Mouse (Mus musculus): ENCODE measurements around the gene Nat8f6. TPM values are rescaled to one million over a fixed set of nuclear protein-coding genes. Genes with fewer than 3 reads are reported as not detected.
A peak's percentile ranks its signal among the peaks of the same experiment; 100 is the strongest.
"Not testable (repeated sequence)": the region's sequence is repeated elsewhere in the genome, so short reads cannot be mapped to it uniquely, and the experiment has no call there.

Gene Nat8f6
- total RNA-seq (2021): under 1 TPM; 0.48 to 0.87 TPM
- long read RNA-seq: 0 reads

DNA sequence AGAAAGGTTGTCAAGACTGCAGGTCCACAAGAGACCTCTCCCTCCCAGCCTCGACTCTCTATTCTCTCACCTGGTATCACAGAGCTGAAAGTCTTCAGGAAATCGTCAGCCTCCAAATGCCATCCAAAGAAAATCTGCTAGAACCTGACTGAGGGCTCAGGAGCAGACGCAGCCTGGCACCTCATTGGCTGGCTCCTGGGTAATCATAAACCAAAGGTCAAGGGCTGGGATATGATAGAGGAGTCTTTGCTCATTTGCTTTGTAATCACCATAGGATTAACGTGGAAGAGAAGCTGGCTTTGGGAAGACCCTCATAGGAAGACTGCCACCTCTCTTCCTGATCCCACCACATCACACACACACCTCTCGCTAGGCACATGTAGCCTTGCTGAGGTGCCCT lies at the start of gene Nat8f6, which contains the start of gene Nat8f5:
Nat8f6 (minus strand) TSS at position 118 of the 400 bp plus-strand sequence.
Nat8f5 (minus strand) TSS at position 136 of the 400 bp plus-strand sequence.
- no peak for DNase-seq (ENCODE audit: low spot score in 2 of 2)

DNA sequence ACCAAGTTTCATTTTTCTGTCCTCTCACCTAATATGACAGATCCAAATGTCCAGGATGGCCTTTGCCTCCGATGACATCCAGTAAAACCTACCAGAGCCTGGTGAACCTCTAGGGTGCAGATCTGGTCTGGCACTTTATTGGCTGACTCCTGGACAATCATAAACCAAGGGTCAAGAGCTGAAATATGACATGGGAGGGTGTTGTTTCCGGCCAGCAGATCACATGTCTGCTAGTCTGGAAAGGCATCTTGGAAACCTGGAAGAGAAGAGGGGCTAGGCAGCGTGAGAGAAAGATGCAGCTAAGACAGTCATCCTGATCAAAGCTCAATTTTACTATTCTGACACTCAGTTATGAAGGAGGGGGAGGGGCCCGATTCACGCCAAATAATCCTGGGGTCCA lies 48.3 kb upstream of the Nat8f6 start, which contains the start of gene Nat8f2:
Nat8f2 (minus strand) TSS at position 153 of the 400 bp plus-strand sequence.
- not testable (repeated sequence) for DNase-seq (ENCODE audit: low spot score in 2 of 2)

DNA sequence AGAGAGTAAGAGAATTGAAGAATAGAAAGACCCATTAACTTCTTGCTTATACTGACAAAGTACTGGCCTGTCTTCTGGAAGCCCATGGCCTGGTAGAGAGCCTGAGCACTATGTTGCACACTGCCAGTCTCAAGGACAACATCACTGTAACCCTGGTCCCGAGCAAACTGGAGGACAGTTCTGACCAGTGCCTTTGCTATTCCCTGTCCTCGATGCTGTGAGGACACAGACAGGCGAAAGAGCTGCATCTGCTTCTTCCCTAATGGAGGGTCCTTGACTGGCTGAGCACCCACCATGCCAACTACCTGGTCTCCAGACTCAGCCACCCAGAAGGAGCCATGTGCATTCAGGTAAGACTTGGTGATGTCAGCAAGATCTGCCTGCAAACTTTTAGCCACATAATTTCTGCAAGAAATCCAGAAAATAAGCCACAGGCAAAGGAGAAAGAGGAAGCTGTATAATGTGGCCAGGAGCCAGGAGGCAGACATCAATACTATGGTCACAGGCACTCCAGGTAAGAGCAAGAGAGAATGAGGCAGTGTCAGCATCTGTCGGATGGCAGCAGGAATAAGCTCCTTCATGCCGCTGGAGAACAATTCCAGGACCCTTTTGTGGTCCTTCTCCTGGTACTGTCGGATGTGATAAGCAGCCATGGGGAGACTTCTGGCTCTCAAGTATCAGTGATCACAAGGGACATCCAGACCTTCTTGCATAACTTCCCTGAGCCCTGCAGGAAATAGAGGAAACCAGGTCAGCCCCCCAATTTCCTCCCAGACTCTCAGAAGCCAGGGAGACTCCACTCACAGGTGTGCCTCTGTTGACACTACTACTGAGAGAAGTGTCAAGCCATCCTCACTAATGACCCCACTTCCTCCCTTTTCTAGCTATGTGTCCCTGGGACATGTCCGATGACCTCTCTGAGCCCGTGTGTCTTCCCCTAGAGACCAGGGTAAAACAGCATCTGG lies 47.3 kb upstream of the Nat8f6 start:
- no peak for DNase-seq (ENCODE audit: low spot score in 2 of 2)

DNA sequence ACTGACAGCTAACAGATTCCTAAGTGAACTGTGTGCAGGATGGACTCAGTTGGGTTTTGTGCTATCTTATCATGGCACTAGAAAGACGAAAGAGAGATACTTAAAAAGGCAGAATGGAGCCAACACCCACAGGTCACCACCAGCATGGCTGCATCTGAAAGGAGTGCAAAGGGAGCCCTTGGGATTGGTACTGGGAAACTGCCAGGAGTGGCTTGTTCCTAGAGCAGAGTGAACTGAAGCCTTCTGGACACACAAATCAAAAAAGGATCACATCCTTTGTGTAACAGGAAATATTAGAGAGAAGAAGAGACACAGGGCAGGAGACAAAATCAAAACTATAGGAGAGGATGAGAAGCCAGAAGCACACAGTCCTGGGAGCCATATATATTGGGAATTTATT lies 46.2 kb upstream of the Nat8f6 start:
- DNase-seq (ENCODE audit: low spot score in 2 of 2): not testable (repeated sequence)

GRCm38 (mm10) chr6:85866166-85866565 lies 45.4 kb upstream of the Nat8f6 start:
- not testable (repeated sequence) for DNase-seq (ENCODE audit: low spot score in 2 of 2)

- DNase-seq (ENCODE audit: low spot score in 2 of 2): peak; percentile 40 to 47
Observed at GRCm38 (mm10) chr6:85864900-85865639, 44.3 kb upstream of the Nat8f6 start.

- DNase-seq (ENCODE audit: low spot score in 2 of 2): no peak
Observed at GRCm38 (mm10) chr6:85863840-85864239, 43.1 kb upstream of the Nat8f6 start.

- DNase-seq (ENCODE audit: low spot score in 2 of 2): no peak
Observed at GRCm38 (mm10) chr6:85863136-85863535, 42.4 kb upstream of the Nat8f6 start.

DNA sequence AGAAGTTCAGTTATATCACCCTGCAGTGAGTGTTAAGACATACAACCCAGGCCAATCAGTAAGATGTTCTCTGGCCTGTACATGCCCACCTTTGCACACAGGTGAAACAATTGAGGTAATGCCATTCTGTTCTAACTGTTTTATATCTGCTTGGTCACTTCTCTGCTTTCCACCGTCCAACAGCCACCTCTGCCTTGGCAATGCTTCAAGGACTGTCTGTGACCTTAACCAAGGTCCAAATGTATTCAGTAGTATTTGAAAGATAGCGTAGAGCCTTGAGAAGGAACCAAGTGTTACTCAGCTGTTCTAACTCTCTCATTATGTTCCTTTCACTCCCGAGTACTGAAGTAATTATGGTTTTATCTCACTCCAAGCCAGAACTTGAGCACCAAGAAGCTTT lies 41.8 kb upstream of the Nat8f6 start:
- no peak for DNase-seq (ENCODE audit: low spot score in 2 of 2)

DNA sequence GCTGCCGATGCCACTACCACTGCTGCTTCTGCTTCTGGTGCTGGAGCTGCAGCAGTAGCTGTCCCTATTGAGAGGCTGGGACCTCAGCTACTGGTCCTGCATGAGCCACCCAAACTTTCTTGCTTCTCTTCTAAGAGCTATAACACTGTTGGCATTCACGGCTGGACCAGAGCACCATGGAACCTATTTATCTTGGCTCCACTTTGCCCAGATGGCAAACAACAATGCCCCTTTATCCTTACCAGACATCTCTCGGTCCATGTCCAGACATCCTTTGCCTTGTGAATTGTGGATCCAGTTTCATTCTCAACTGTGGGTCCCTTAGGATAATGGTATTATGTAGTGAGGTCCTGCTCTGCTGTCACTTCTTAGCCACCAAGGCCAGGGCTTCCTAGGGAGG lies 40.5 kb upstream of the Nat8f6 start:
- DNase-seq (ENCODE audit: low spot score in 2 of 2): no peak

- DNase-seq (ENCODE audit: low spot score in 2 of 2): peak; percentile 68 to 76
Observed at GRCm38 (mm10) chr6:85856194-85856678, 35.5 kb upstream of the Nat8f6 start.

- DNase-seq (ENCODE audit: low spot score in 2 of 2): no peak
Observed at GRCm38 (mm10) chr6:85853481-85853880, 32.7 kb upstream of the Nat8f6 start.

GRCm38 (mm10) chr6:85851062-85851773 lies 30.5 kb upstream of the Nat8f6 start:
- DNase-seq (ENCODE audit: low spot score in 2 of 2): no peak

GRCm38 (mm10) chr6:85849240-85849639 lies 28.5 kb upstream of the Nat8f6 start:
- DNase-seq (ENCODE audit: low spot score in 2 of 2): no peak

DNA sequence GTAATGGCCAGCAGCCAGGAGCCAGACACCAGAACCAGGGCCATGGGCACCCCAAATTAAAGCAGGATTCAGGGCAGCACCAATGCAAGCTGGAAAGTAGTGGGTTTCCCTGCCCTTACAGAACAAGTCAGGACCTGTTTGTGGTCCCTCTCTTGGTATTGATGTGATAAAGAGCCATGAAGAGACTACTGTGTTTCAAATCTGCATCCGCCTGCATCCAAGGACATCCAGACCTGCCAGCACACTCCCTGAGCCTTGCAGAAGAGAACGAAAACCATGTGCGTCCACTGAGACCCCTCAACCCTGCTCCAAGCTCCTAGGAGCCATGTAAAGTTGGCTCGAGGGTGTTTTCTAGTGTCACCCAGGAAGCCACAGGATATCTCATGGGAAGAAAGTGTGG lies 27.4 kb upstream of the Nat8f6 start:
- DNase-seq (ENCODE audit: low spot score in 2 of 2): no peak

DNA sequence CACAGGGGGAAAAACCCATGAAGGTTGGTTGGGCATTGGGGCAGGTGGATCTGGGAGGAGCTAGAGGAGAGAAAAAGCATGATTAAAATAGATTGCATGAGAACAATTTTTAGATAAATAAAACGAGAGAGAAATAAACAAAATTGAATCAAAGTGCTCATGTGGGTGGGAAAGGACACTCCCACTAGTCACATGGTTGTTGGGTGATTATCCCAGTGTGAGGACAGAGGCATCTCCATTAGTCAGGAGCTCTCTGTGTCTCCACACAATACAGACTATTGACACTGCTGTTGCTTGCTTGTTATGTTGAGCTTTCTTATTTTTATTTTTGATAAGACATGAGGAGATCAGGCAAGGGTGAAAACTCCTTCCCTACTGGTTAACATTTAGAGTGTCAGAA lies 26.2 kb upstream of the Nat8f6 start:
- no peak for DNase-seq (ENCODE audit: low spot score in 2 of 2)

DNA sequence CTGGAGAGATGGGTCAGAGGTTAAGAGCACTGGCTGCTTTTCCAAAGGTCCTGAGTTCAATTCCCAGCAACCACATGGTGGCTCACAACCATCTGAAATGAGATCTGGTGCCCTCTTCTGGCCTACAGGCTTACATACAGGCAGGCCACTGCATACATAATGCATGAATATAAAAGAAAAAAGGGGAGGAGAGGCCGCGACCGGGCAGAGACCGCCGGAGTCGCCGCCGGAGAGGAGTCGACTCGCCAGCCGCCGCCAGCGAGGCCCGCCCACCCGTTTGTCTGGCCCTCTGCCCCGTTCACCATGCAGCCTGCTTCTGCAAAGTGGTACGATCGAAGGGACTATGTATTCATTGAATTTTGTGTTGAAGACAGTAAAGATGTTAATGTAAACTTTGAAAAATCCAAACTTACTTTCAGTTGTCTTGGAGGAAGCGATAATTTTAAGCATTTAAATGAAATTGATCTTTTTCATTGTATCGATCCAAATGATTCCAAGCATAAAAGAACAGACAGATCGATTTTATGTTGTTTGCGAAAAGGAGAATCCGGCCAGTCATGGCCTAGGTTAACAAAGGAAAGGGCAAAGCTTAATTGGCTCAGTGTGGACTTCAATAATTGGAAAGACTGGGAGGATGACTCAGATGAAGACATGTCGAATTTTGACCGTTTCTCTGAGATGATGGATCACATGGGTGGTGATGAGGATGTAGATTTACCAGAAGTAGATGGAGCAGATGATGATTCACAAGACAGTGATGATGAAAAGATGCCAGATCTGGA lies 23.1 kb upstream of the Nat8f6 start:
- DNase-seq (ENCODE audit: low spot score in 2 of 2): not testable (repeated sequence)

DNA sequence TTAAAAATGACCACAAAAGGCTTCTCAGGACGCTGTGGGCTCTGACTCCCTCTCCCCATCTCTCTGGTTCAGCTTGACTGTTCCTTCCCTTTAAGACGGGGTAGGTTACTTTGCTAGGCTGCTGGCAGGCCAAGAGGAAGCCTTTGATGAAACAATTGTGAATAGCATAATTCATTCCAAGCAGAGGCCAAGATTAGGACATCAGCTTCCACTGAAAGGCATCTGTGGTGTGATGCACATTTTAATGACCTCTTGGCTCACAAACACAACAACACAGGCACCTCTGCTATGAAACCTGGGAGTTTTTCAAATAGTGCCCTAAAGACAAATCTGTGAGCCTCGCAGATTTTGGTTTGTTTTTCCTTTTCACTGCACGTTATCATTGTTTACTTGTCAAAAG lies 19.2 kb upstream of the Nat8f6 start:
- DNase-seq (ENCODE audit: low spot score in 2 of 2): peak in 1 of 2 experiments; percentile 23

- DNase-seq (ENCODE audit: low spot score in 2 of 2): no peak
Observed at GRCm38 (mm10) chr6:85838674-85839073, 17.9 kb upstream of the Nat8f6 start.

GRCm38 (mm10) chr6:85837307-85837706 lies 16.6 kb upstream of the Nat8f6 start:
- peak; percentile 47 to 65 for DNase-seq (ENCODE audit: low spot score in 2 of 2)
